ENCODE assay signal across 19 mouse cellular contexts in genomic region chr6:53972238-53972743, GRCm38 (mm10). TPM values are rescaled to one million over a fixed set of nuclear protein-coding genes. Genes with fewer than 3 reads are reported as not detected.
A peak's percentile ranks its signal among the peaks of the same experiment; 100 is the strongest.
DNase-seq lines count a peak whose midpoint lies in the region; ATAC-seq lines count a peak whose summit lies in the region.
"Had no signal": no experiment of that assay in that cellular context is flagged by ENCODE, and none has a peak within 500 bp of the region (broad histone marks: within the 10 kb centered on the region; RNA-seq: fewer than 3 reads in every experiment).

No protein-coding gene starts in this region.

- H3K9ac ChIP-seq in midbrain, embryonic 16.5 days (ENCODE audit: low read depth, low read length) = no peak overlapping the region
- H3K9ac ChIP-seq in hindbrain, embryonic 12.5 days = no peak overlapping the region
- H3K9ac ChIP-seq in kidney, embryonic 15.5 days = no peak overlapping the region
- H3K9ac ChIP-seq: embryonic facial prominence, embryonic 12.5 days; liver, embryonic 13.5 days had no signal

- H3K27ac ChIP-seq in midbrain, embryonic 10.5 days (replicated peaks) = peak overlapping the region; percentile 33; the same call in 1 of the 2 replicates
- H3K27ac ChIP-seq in midbrain, embryonic 16.5 days (ENCODE audit: low read length) = no peak overlapping the region
- peak overlapping the region; percentile 30; the same call in 1 of the 2 replicates for H3K27ac ChIP-seq in hindbrain, embryonic 12.5 days
- H3K27ac ChIP-seq in kidney, embryonic 15.5 days = no peak overlapping the region
- H3K27ac ChIP-seq: embryonic facial prominence, embryonic 12.5 days; liver, embryonic 13.5 days had no signal

- peaks cover 40% of the 10 kb centered on the region for H3K4me1 ChIP-seq in midbrain, embryonic 10.5 days
- H3K4me1 ChIP-seq in midbrain, embryonic 16.5 days (ENCODE audit: control insufficient read depth, insufficient read depth, low read length) = 0 out of 2 replicates have a peak, but pooled peaks cover 4% of the 10 kb centered on the region
- H3K4me1 ChIP-seq in hindbrain, embryonic 12.5 days = peaks cover 20% of the 10 kb centered on the region
- peaks cover 19% of the 10 kb centered on the region; the same call in 1 of the 2 replicates for H3K4me1 ChIP-seq in kidney, embryonic 15.5 days
- H3K4me1 ChIP-seq: liver, embryonic 13.5 days had no signal

- WGBS in midbrain, embryonic 10.5 days = 84% methylated on average over 12 of the region's 12 CpGs
- 34% methylated on average over 12 of the region's 12 CpGs for WGBS in midbrain, embryonic 16.5 days
- WGBS in hindbrain, embryonic 12.5 days = 61% methylated on average over 12 of the region's 12 CpGs
- WGBS in kidney, embryonic 15.5 days = 72% methylated on average over 12 of the region's 12 CpGs

- H3K4me2 ChIP-seq in midbrain, embryonic 16.5 days (ENCODE audit: low read length) = no peak overlapping the region
- H3K4me2 ChIP-seq in hindbrain, embryonic 12.5 days (replicated peaks) = no peak overlapping the region
- H3K4me2 ChIP-seq in kidney, embryonic 15.5 days = no peak overlapping the region
- H3K4me2 ChIP-seq: embryonic facial prominence, embryonic 12.5 days; liver, embryonic 13.5 days had no signal

- no peaks in the 10 kb centered on the region for H3K9me3 ChIP-seq in midbrain, embryonic 10.5 days (replicated peaks)
- no peaks in the 10 kb centered on the region for H3K9me3 ChIP-seq in midbrain, embryonic 16.5 days (replicated peaks; ENCODE audit: control insufficient read depth, low read length, poor library complexity, severe bottlenecking)
- no peaks in the 10 kb centered on the region for H3K9me3 ChIP-seq in hindbrain, embryonic 12.5 days (replicated peaks)
- no peaks in the 10 kb centered on the region for H3K9me3 ChIP-seq in kidney, embryonic 15.5 days (replicated peaks)
- H3K9me3 ChIP-seq: embryonic facial prominence, embryonic 12.5 days; liver, embryonic 13.5 days had no signal

- H3K27me3 ChIP-seq in midbrain, embryonic 10.5 days (ENCODE audit: low read depth, poor library complexity, severe bottlenecking) = peaks cover 4% of the 10 kb centered on the region; the same call in 1 of the 2 replicates
- no peaks in the 10 kb centered on the region for H3K27me3 ChIP-seq in midbrain, embryonic 16.5 days (ENCODE audit: control insufficient read depth, insufficient read depth, low read depth, low read length)
- H3K27me3 ChIP-seq in hindbrain, embryonic 12.5 days = no peaks in the 10 kb centered on the region
- peaks cover 7% of the 10 kb centered on the region; the same call in 1 of the 2 replicates for H3K27me3 ChIP-seq in kidney, embryonic 15.5 days
- H3K27me3 ChIP-seq: embryonic facial prominence, embryonic 12.5 days; liver, embryonic 13.5 days had no signal

- no peak for DNase-seq in midbrain, embryonic 10.5 days (ENCODE audit: low spot score)
- peak; percentile 59 to 70 for DNase-seq in cerebellum, postnatal 10 days
- DNase-seq in retina, embryonic 14.5 days (ENCODE audit: low spot score) = peak; percentile 50
- DNase-seq in gastrocnemius, adult 8-10 months (ENCODE audit: low spot score in 2 of 2) = no peak
- no peak for DNase-seq in layer of hippocampus, postnatal 14 days (ENCODE audit: low spot score in 2 of 2)
- DNase-seq: adrenal gland, adult 2 months; heart, adult 18-20 months; heart, postnatal 10 days; kidney, adult 11 months; liver, embryonic 13.5 days; right cerebral cortex, adult 18-20 months; thymus, adult 2 months had no signal

- no peak for ATAC-seq in midbrain, embryonic 16.5 days
- peak; percentile 23; the same call in 1 of the 2 replicates for ATAC-seq in hindbrain, embryonic 12.5 days (ENCODE audit: low FRiP score)
- ATAC-seq in kidney, embryonic 15.5 days (replicated peaks; ENCODE audit: low FRiP score) = no peak

- H3K4me3 ChIP-seq in midbrain, embryonic 10.5 days = no peak overlapping the region
- H3K4me3 ChIP-seq in midbrain, embryonic 16.5 days (ENCODE audit: low read depth, low read length) = no peak overlapping the region
- no peak overlapping the region for H3K4me3 ChIP-seq in hindbrain, embryonic 12.5 days
- no peak overlapping the region for H3K4me3 ChIP-seq in kidney, embryonic 15.5 days (replicated peaks)
- H3K4me3 ChIP-seq: embryonic facial prominence, embryonic 12.5 days; liver, embryonic 13.5 days; myocyte had no signal

- H3K36me3 ChIP-seq in midbrain, embryonic 10.5 days = no peaks in the 10 kb centered on the region
- no peaks in the 10 kb centered on the region for H3K36me3 ChIP-seq in midbrain, embryonic 16.5 days (ENCODE audit: control insufficient read depth, insufficient read depth, low read length)
- no peaks in the 10 kb centered on the region for H3K36me3 ChIP-seq in hindbrain, embryonic 12.5 days
- no peaks in the 10 kb centered on the region for H3K36me3 ChIP-seq in kidney, embryonic 15.5 days
- H3K36me3 ChIP-seq: embryonic facial prominence, embryonic 12.5 days; liver, embryonic 13.5 days had no signal

RNA-seq across cellular contexts. Expression of gene Cpvl, which starts 6.2 kb away (rescaled TPM):
- 0.07 TPM in 1 of 2 replicates, not detected in the other for polyA plus RNA-seq in midbrain, embryonic 10.5 days (2016; fragmentation: Nextera tagmentation; extraction: Ambion mirVana)
- not detected in 2 replicates for polyA plus RNA-seq in midbrain, embryonic 16.5 days (2015; fragmentation: Nextera tagmentation; extraction: Ambion mirVana)
- polyA plus RNA-seq in hindbrain, embryonic 12.5 days (2016; fragmentation: Nextera tagmentation; extraction: Ambion mirVana) = not detected in 2 replicates
- total RNA-seq in gastrocnemius, adult 8-10 months (2022) = not detected
- total RNA-seq in layer of hippocampus, postnatal 14 days (2021) = under 1 TPM in 1 of 2 experiments, not detected in 1; 0.30 TPM
- polyA plus RNA-seq in kidney, embryonic 15.5 days (2015; fragmentation: Nextera tagmentation; extraction: Ambion mirVana) = 0.18 and 0.34 TPM in 2 replicates
- total RNA-seq: adrenal gland, adult 2 months; heart, adult 18-20 months; heart, postnatal 10 days; layer of hippocampus, adult 18-20 months; left cerebral cortex, postnatal 25 days had no signal
- polyA plus RNA-seq: adrenal gland, adult 2 months; embryonic facial prominence, embryonic 12.5 days; liver, embryonic 13.5 days; myocyte; thymus, adult 2 months had no signal

Comparison
In these comparisons a context has a peak if more than half of its experiments do, and no peak if none do; other contexts are left out.
1. H3K27ac ChIP-seq: peak in midbrain, embryonic 10.5 days (single experiment) and hindbrain, embryonic 12.5 days (single experiment); none in midbrain, embryonic 16.5 days (single experiment) and kidney, embryonic 15.5 days (single experiment).
2. DNase-seq: peak in cerebellum, postnatal 10 days (2 of 2) and retina, embryonic 14.5 days (single experiment); none in midbrain, embryonic 10.5 days (single experiment), gastrocnemius, adult 8-10 months (0 of 2) and layer of hippocampus, postnatal 14 days (0 of 2).